Mouse (Mus musculus): ENCODE measurements around the gene Naa25.

The Naa25 gene

DNA sequence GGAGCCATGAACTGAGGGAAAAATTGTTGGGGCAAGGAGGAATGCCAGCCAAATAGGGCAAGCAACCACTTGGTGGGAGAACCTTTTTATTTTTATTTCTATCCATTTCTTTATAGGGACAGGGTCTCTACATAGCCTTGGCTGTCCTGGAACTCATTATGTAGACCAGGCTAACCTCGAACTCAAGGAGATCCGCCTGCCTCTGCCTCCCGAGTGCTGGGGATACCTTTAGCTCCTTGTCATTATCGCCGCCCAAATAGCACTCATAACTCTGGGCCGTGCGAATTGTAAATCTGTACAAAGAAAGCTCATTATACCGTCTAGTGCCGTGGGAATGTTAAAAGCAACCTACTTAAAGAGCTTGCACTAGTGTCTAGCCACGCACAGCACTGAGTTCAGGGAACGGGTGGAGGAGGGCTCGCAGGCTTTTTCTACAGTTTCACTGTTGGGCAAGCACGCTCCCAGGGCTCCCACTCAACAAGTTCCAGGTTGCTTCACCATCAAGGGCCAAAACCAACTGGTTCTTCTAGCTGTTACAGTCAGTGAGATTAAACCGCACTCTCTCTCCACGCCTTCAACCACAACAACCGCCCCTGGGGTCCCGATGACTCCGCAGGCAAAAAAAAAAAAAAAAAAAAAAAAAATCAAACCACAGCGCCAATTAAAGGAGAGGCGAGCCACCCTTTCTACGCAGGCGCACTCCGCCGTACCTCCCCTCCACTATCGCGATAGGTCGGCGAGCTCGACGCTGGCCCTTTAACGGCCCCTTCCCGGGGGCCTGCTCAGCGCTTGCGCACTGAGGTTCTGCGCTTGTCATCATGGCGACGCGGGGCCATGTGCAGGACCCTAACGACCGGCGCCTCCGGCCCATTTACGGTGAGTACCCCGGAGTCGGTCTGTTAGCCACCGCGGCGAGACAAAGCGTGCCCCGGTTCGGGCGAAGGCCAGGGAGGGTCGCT is at the start of gene Naa25:
Gene Naa25, plus strand, starts transcription at position 750 of the 959 bp plus-strand sequence.
- peak; percentile 99 for DNase-seq (ENCODE audit: low read depth, low spot score)

DNA sequence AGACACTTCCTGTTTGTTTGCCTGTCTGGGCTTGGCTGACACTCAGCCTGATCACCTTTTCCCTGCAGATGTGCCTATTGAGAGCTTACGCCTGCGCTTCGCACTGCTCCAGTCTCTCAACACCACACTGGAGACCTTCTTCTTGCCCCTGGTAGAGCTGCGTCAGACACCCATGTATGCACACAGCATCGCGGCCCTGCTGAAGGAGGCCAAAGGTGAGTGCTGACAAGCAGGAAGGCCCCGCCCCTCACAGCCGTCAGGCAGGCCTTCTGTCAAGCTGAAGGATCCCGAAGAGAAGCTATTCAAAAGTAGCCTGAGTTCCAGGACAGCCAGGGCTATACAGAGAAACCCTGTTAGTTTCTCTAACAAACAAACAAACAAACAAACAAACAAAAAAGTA is 38.5 kb upstream of the Naa25 start:
- DNase-seq (ENCODE audit: low read depth, low spot score) = no peak

DNA sequence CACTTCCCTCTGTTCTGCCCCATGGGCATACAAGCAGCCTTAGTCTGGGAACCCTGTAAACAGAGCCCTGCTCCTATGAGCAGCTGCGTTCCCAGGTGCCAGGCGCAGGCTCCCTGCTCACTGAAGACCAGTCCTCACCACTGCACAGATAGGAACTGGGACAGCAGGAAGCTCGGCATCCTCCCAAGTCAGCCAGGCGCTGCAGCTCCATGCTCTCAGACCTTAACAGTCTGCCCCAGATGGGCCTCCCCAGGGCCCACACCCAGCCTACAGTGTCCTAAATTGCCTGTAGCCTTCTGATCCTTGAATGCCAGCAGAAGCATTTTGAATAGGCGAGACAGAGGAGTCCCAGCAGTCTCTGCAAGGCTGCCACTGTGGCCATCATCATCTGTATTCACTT is 36.0 kb upstream of the Naa25 start:
- DNase-seq (ENCODE audit: low read depth, low spot score) = no peak

- no peak for DNase-seq (ENCODE audit: low read depth, low spot score)
These were observed 34.3 kb upstream of the Naa25 start for GRCm38 (mm10) chr5:121363441-121363840.

DNA sequence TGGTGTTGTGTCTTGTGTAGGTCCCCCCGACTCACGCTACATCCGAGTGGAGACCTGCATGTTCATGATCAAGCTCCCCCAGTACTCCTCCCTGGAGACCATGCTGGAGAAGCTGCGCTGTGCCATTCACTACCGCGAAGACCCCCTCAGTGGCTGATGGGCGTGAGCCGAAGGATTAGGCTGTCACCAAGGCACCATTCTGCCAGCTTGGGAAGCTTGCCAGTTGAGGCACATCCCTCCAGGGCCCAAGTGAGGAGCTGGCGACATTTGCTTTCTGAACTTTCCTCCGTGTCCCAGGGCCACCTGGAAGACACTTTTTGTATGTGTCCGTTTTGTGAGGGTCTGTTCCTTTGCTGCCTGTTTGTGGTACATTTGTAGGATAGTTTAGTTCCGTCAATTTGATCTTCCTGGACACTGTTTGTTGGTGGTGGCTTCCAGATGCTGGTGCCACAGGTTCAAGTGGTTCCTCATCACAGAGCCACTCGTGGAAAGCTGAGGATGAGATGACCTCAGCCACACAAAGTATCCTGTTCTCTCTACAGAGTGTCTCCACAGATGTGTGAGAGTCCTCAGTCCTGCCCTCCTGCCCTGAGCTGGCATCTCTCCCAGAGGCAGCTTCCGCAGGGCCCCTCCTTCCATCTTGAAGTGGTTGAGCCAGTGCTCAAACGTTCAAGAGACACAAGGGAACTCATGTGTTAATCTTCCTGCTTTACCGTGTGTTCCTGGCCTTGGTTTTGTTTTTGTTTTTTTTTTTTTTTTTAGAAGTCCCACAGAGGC is 31.1 kb upstream of the Naa25 start:
- no peak for DNase-seq (ENCODE audit: low read depth, low spot score)

- DNase-seq (ENCODE audit: low read depth, low spot score) = no peak
These were observed 30.5 kb upstream of the Naa25 start for GRCm38 (mm10) chr5:121367255-121367654.

- DNase-seq (ENCODE audit: low read depth, low spot score) = no peak
These were observed 26.0 kb upstream of the Naa25 start for GRCm38 (mm10) chr5:121371712-121372111.

DNA sequence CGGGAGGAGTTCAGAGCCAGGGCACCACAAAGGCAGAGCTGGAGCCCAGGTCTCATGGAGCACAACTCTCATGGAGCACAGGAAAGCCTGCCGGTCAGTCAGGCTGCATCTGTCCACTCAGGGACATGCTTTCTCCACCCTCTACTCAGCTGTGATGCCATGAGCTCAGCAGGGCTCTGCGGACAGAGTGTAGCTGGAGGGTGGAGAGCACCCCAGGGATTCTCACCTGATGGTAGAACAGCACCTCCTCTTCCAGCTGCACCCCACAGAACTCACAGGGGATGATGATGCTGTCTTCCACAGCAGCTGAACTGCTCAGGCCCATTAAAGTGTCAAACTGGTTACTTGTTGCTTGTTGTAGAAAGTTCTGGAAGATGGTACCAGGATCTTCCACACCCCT is 22.9 kb upstream of the Naa25 start:
- DNase-seq (ENCODE audit: low read depth, low spot score) = no peak

DNA sequence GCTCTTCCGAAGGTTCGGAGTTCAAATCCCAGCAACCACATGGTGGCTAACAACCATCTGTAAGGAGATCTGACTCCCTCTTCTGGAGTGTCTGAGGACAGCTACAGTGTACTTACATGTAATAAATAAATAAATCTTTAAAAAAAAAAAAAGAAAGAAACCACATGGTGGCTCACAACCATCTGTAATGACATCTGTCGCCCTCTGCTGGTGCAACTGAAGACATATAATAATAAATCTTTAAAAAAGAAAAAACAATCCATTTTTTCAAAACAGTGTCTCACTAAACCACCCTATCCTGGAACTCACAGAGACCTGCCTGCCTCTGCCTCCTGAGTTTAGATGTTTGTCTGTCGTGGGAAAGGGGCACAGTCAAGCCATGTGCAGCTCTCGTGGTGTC is 20.8 kb upstream of the Naa25 start:
- peak; percentile 87 for DNase-seq (ENCODE audit: low read depth, low spot score)

- no peak for DNase-seq (ENCODE audit: low read depth, low spot score)
These were observed 19.0 kb upstream of the Naa25 start for GRCm38 (mm10) chr5:121378678-121379256.

DNA sequence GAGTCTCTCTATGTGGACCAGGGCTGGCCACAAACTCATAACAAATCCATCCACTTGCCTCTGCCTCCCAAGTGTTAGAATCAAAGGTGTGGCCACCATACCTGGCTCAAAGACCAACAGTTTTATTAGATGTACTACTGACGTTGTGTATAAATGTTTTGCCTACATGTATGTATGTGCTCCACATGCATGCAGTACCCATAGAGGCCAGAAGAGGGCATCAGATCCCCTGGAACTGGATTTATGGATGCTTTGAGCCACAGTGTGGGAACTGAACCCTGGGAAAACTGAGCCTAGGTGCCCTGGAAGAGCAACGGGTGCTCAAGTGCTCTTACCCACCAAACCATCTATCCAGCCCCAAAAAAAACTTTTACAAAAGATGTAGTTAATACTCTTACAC is 17.0 kb upstream of the Naa25 start:
- DNase-seq (ENCODE audit: low read depth, low spot score) = peak; percentile 53

DNA sequence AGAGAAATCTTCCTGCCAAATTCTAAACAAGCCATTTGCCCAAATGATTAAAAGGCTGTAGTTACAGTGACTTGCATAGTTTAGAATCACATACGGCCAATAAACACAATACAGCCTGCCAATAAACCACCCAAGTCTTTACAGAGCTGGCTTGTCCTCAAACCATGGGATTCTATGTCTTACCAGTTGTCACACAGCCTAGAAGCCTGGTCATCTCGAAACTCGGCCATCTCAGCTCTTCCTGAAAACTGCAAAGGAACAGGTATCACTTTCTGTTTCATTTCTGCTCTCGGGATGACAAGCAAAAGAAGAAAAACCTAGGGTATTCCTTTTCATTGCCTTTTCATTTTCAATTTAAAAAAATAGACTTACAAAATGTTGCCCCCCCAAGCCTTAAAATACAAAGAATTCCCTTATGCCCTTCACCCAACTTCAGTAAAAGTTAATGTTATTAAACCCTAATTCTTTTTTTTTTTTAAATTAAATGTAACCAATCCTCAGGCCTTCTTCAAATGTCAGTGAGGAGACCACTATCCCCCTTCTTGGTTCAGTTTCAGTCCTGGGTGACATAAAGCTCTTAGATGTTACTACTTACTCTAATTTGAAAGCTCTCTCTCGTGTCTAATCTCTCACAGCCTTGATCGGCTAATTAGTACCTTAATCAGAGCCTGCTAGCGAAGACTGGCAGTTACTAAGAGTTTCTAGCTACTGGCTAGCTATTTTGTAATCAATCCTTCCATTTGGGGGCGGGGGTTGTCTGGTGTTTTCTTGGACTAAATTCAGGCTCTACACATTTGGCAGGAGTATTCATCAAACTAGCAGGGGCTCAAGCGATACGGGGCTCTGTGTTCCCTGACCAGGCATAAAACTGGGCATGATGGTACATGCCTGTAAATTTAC is 13.6 kb upstream of the Naa25 start:
- peak; percentile 32 for DNase-seq (ENCODE audit: low read depth, low spot score)

GRCm38 (mm10) chr5:121384757-121385460 is 12.8 kb upstream of the Naa25 start:
- peak; percentile 81 for DNase-seq (ENCODE audit: low read depth, low spot score)

DNA sequence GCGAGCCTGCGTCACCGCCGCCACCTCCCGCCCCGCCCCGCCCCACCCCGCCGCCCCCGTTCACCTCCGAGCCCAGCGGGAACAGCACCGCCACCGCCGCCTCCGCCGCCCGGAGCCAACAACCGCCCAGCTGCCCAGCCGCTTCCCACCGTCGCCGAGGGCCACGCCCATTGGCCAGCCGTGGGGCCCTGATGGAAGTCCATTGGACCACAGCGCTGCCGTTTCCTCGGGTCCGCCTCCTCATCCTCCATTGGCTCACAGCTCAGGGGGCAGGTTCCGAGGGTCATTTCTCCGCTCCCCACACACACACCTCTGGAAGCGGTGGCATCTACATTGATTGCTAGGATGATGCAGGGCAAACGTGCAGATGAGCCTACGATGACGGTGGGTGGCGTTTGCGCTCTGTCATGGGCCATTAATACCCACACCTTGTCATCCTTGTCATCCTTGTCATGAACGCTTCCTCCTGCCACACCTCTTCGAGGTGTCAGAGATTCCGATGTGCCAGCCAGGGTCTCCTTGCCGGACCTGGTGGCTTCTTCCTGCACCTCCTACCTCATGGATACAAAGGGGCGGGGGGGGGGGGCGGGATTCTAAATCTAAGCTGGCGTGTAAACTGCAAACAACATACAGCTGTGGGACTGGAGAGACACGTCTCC is 12.1 kb upstream of the Naa25 start, which contains the start of gene Trafd1:
Gene Trafd1, minus strand, starts transcription at position 172 of the 659 bp plus-strand sequence.
- DNase-seq (ENCODE audit: low read depth, low spot score) = peak; percentile 97

GRCm38 (mm10) chr5:121386120-121386909 is 11.4 kb upstream of the Naa25 start:
- peak; percentile 83 for DNase-seq (ENCODE audit: low read depth, low spot score)

- DNase-seq (ENCODE audit: low read depth, low spot score) = peak; percentile 88
These were observed 10.6 kb upstream of the Naa25 start for GRCm38 (mm10) chr5:121387126-121387525.

GRCm38 (mm10) chr5:121389106-121389505 is 8.6 kb upstream of the Naa25 start:
- peak; percentile 31 for DNase-seq (ENCODE audit: low read depth, low spot score)

DNA sequence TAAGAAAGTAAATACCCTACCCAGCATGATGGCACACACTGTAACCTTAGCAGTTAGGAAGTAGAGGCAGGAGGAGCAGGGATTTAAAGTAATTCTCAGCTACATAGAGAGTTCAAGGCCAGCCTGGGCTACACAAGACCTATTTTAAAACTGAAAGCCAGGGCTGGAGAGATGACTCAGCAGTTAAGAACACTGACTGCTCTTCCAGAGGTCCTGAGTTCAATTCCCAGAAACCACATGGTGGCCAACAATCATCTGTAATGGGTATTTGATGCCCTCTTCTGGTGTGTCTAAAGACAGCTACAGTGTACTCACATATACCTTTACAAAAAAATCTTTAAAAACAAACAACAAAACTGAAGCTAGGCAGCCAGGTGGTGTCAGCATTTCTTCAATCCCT is 8.0 kb upstream of the Naa25 start:
- DNase-seq (ENCODE audit: low read depth, low spot score) = peak; percentile 68

Data from 3T3-L1 (cell line).